Mouse (Mus musculus): Measurements from ENCODE around the gene Sptb. TPM values are rescaled to one million over a fixed set of nuclear protein-coding genes. Genes with fewer than 3 reads are reported as not detected.

The Sptb gene
- polyA plus RNA-seq, 1 experiment from 2014 or later: 2.5 TPM

DNA sequence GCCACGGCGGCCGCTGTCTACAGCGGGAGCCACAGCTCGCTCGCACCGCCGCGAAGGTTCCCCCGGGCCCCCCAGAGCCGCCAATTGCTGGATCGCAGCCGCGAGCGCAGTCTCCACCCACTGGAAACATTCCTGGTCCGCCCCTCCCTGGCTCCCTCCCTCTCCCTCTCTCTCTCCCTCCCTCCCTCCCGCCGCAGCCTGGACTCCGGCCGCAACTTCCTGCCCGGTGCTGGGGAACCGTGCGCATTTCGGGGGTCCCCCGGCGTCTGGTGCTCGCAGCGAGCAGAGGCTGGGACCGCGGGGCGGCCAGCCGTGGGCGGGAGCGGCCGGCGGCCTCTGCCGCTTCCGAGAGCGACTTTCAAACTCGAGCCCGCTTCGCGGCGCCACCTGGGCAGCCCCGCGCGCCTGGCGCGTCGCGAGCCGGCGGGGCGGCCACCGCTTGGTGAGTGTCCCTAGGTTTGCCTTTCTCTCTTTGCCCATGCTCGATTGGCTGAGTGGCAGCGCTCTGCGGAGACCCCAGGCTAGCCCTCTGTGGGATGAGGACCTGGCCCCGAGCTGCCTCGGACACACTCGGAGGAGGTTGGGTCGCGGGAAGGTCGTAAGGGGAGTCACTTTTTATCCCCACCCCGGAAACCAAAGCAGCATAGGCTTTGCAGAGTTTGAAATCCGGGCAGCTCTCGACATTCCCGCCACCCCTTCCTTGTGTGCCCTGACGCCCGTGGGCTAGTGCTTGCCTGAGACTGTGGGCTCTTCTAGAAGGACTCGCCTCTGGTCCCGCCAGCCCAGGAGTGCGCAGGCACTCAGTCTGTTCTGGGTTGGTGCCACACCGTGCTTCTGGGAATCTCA, 176.7 kb downstream of the Sptb start:
- WGBS: under 1% methylated on average over 73 of the region's 74 CpGs
- H3K36me3 ChIP-seq: no peaks in the 10 kb centered on the region
- peaks cover 87% of the 10 kb centered on the region for H3K27me3 ChIP-seq
- H3K4me2 ChIP-seq: peak overlapping the region; percentile 97
- H3K4me1 ChIP-seq (replicated peaks): peaks cover 25% of the 10 kb centered on the region
- H3K9me3 ChIP-seq: no peaks in the 10 kb centered on the region
- peak; percentile 79 for ATAC-seq (ENCODE audit: low FRiP score)
- peak overlapping the region; percentile 58 for H3K4me3 ChIP-seq
- H3K27ac ChIP-seq: peak overlapping the region; percentile 23; the same call in 1 of the 2 replicates
- H3K9ac ChIP-seq: peak overlapping the region; percentile 66

DNA sequence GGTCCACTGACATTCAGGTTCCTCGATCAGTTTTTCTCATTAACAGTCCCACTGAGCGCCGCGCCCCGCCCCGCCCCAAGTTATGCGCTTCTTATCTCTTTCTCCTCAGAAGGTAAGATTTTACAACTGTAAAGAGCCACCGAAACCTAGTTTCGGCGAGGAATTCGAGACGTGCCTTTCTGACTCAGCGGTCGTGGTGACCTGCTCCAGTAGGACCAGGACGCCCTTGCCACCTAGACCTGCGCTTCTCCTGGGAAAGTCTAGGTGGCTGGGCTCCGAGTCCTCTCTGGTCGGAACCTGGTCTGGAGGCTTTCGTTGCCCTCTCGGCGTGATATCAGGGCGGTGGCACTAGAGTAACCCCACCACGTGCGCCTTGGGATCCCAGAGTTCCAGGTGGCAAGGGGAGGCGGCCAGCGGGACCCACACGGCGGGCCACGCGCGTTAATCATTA, 177.4 kb downstream of the Sptb start:
- H3K4me3 ChIP-seq: peak overlapping the region; percentile 58
- no peaks in the 10 kb centered on the region for H3K9me3 ChIP-seq
- WGBS: under 1% methylated on average over 31 of the region's 31 CpGs
- ATAC-seq (ENCODE audit: low FRiP score): peak; percentile 23
- H3K36me3 ChIP-seq: no peaks in the 10 kb centered on the region
- H3K27ac ChIP-seq: no peak overlapping the region
- H3K4me1 ChIP-seq (replicated peaks): peaks cover 25% of the 10 kb centered on the region
- peaks cover 91% of the 10 kb centered on the region for H3K27me3 ChIP-seq
- H3K9ac ChIP-seq: peak overlapping the region; percentile 66
- H3K4me2 ChIP-seq: peak overlapping the region; percentile 97

DNA sequence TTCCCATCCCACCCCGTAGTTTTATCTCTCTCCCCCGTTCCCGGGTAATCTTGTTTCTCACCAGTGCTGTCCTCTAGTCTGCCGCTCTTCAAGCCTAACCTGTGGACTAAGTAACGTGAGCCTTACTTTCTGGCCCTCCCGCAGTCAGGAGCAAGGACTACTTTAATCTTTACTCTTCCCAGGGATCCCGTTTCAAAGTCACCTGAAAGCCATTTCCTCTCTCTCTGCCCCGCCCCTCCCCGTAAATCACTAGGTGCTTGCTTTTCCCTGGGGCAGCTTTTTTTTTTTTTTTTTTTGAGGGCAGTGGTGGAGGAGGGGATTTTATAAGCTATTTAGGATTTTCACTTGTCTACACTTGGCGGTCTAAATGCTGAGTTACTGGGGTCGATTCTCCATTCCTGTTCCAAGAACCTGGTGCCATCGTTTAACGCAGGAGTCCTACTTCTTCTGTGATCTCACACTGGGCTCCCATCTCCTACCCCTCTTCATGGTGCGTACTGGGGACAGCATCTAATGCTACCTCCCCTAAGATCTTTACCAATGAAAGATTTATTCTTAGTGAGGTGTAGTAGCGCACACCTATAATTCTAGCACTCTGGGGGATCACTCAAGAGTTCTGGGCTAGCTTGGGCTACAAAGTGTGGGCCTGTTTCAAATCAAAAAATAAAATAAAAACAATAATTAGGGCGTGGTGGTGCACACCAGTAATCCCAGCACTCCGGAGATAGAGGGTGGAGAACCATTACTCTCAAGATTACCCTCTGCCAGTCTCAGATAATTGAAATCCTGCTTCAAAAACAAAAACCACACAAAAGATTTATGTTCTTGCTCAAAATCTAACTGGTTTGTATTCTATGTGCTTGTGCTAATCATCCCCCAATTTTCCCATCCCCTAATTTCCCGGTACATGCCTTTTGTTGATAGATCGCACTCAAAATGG, 178.1 kb downstream of the Sptb start:
- H3K27me3 ChIP-seq: peaks cover 87% of the 10 kb centered on the region
- H3K4me2 ChIP-seq: peak overlapping the region; percentile 97
- no peak overlapping the region for H3K27ac ChIP-seq
- H3K9me3 ChIP-seq: no peaks in the 10 kb centered on the region
- WGBS: 3% methylated on average over 19 of the region's 19 CpGs
- H3K9ac ChIP-seq: peak overlapping the region; percentile 66; the same call in 1 of the 2 replicates
- no peak for ATAC-seq (ENCODE audit: low FRiP score)
- no peaks in the 10 kb centered on the region for H3K36me3 ChIP-seq
- H3K4me3 ChIP-seq: peak overlapping the region; percentile 58
- peaks cover 25% of the 10 kb centered on the region for H3K4me1 ChIP-seq (replicated peaks)

GRCm38 (mm10) chr12:76530580-76531139, 179.7 kb downstream of the Sptb start, which contains the start of gene Plekhg3:
Gene Plekhg3, plus strand, starts transcription at chr12:76530891.
- H3K9ac ChIP-seq: no peak within 1 kb of the TSS
- H3K36me3 ChIP-seq: no peaks in the 10 kb centered on the region
- WGBS: 32% methylated on average over 6 of the region's 6 CpGs
- H3K27me3 ChIP-seq: peaks cover 78% of the 10 kb centered on the region
- no peaks in the 10 kb centered on the region for H3K9me3 ChIP-seq
- no peak within 1 kb of the TSS for H3K4me3 ChIP-seq
- H3K4me1 ChIP-seq (replicated peaks): peaks cover 25% of the 10 kb centered on the region
- no peak within 1 kb of the TSS for H3K4me2 ChIP-seq
- no peak for ATAC-seq (ENCODE audit: low FRiP score)
- H3K27ac ChIP-seq: no peak within 1 kb of the TSS

Small RNAs within 50 kb of the gene (microRNA-seq; reads per million reads assigned to microRNA genes)
- not detected for gene Mir5135

Other genes starting within 250 kb of the Sptb start
- 1.6 and 2.1 TPM in 2 replicates for gene Plekhg3, start 179.7 kb downstream of the Sptb start, polyA plus RNA-seq (2015; fragmentation: Nextera tagmentation; extraction: Ambion mirVana)
- gene Churc1, start 55.0 kb upstream of the Sptb start, polyA plus RNA-seq (2015; fragmentation: Nextera tagmentation; extraction: Ambion mirVana): 144 and 152 TPM in 2 replicates
- gene Fntb, start 55.0 kb upstream of the Sptb start, polyA plus RNA-seq (2015; fragmentation: Nextera tagmentation; extraction: Ambion mirVana): 33.3 and 37.3 TPM in 2 replicates
- gene Gpx2, start 85.0 kb upstream of the Sptb start, polyA plus RNA-seq (2015; fragmentation: Nextera tagmentation; extraction: Ambion mirVana): 0.21 TPM in 1 of 2 replicates, not detected in the other
- 29.0 and 30.9 TPM in 2 replicates for gene Rab15, start 112.4 kb upstream of the Sptb start, polyA plus RNA-seq (2015; fragmentation: Nextera tagmentation; extraction: Ambion mirVana)